Mouse (Mus musculus): ENCODE data around the gene Tnfsfm13. TPM values are rescaled to one million over a fixed set of nuclear protein-coding genes. Genes with fewer than 3 reads are reported as not detected.

The Tnfsfm13 gene
- polyA plus RNA-seq, 1 experiment from 2014 or later = 1.4 TPM

DNA sequence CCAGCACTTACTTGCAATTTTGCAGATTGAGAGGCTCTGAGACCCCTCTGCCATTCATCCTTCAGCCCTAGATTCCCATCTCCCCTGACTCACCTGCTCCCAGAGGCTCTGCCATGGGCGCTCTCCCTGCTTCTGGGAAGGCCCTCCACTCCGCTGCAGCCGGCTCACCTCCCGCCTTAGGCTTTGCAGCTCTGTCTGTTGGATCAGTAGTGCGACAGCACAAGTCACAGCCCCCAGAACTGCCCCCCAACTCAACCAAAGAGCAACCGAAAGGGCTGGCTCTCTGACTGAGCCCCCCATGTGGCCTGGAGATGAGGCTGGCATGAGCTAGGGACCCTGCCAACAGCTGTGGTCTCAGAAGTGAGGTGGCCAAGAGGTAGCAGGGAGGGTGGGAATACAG is 11.0 kb downstream of the Tnfsfm13 start:
- Histone ChIP-seq H3K4me2 (replicated peaks) (no peak overlapping the region), H3K27ac (no peak overlapping the region), H3K27me3 (replicated peaks) (no peaks in the 10 kb centered on the region), H3K4me1 (peaks cover 18% of the 10 kb centered on the region), H3K36me3 (peaks cover 6% of the 10 kb centered on the region), H3K9ac (no peak overlapping the region), H3K4me3 (no peak overlapping the region), H3K9me3 (no peaks in the 10 kb centered on the region)
- WGBS = 80% methylated on average over 6 of the region's 6 CpGs
- ATAC-seq (ENCODE audit: low FRiP score, low read depth) = no peak

DNA sequence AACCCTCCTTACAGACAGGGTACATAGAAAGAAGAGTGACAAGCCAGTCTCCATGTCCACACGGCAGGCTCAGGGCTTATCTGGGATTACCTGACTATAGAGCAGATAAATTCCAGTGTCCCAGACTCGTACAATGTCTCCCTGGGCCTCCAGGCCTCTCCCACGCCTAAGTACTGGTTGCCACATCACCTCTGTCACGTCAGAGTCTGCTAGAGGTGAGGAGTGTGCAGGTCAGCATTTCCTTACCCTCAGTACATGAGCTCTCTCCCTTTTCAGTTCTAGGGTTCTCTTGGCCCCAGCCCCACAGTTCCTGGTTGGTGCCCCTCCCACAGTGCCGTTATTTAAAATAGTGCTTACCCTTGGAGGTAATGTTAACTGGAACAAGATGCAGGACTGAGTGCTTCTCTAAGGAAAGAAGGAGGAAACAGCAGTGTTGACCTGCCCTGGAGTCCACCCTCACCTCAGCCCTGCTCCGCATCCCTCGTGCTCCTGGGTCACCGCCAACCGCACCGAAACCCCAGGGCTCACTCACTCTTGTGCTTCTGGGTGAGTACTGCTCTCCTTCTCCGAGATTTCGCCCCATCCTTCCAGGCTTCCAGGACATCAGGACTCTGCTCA is 11.7 kb downstream of the Tnfsfm13 start:
- peaks cover 23% of the 10 kb centered on the region for H3K4me1 ChIP-seq
- no peak overlapping the region for H3K4me2 ChIP-seq (replicated peaks)
- H3K9ac ChIP-seq = no peak overlapping the region
- no peaks in the 10 kb centered on the region for H3K9me3 ChIP-seq
- no peaks in the 10 kb centered on the region for H3K27me3 ChIP-seq (replicated peaks)
- peaks cover 10% of the 10 kb centered on the region for H3K36me3 ChIP-seq
- ATAC-seq (ENCODE audit: low FRiP score, low read depth) = no peak
- no peak overlapping the region for H3K4me3 ChIP-seq
- H3K27ac ChIP-seq = no peak overlapping the region
- 83% methylated on average over 12 of the region's 12 CpGs for WGBS

DNA sequence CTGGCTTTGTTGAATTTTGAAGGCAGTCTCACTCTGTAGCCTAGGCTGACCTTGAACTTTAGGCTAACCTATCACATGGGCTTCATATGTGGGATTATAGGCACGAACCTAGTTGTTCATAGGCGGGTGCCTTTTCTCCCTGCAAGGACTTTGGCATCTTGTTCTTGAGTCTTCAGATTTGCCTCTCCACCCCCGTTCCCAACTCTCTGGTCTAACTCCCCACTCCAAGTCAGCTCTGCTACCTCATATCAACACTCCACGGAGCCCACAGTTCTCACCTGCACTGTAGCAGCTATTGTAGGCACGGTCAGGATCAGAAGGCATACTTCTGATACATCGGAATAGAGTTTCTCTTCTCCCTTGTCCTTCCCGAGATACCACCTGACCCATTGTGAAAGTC is 12.3 kb downstream of the Tnfsfm13 start:
- no peak overlapping the region for H3K4me3 ChIP-seq
- H3K27me3 ChIP-seq (replicated peaks) = no peaks in the 10 kb centered on the region
- H3K9me3 ChIP-seq = no peaks in the 10 kb centered on the region
- WGBS = 88% methylated on average over 7 of the region's 7 CpGs
- no peak overlapping the region for H3K4me2 ChIP-seq (replicated peaks)
- no peak overlapping the region for H3K9ac ChIP-seq
- H3K36me3 ChIP-seq = peaks cover 17% of the 10 kb centered on the region
- ATAC-seq (ENCODE audit: low FRiP score, low read depth) = no peak
- no peak overlapping the region for H3K27ac ChIP-seq
- peaks cover 23% of the 10 kb centered on the region for H3K4me1 ChIP-seq

DNA sequence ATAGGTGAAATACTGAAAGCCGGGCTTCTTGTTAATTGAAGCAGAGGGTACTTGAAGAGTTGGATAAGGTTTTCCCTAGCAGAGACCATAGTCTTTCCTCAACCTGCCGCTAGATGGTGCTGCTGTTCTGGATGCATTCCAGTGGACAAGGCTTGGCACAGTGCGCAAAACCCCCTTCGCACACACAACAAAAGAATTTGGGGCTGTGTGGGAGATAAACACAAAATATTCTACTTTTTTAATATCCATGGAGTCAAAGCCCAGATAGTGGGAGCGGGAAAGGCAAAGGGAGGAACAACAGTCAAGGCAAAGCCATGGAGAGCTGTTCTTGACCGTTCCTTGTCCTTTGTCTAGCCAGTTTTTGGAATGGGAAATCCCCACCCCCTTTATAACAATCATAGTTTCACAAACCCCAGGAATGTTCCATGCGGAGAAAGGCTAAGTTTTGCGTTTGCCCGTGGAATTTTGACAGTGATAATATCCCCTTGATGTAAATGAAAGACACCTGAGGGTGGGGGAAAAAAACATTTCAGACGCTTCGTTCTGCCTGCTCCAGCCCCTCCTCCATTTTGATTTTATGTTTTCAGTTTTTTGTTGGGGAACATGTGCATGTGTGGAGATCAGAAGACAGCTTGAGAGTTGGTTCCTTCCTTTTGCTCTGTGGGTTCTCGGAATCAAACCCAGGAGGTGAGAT is 12.9 kb downstream of the Tnfsfm13 start:
- peaks cover 23% of the 10 kb centered on the region for H3K4me1 ChIP-seq
- no peak overlapping the region for H3K9ac ChIP-seq
- ATAC-seq (ENCODE audit: low FRiP score, low read depth) = no peak
- H3K27ac ChIP-seq = no peak overlapping the region
- H3K36me3 ChIP-seq = peaks cover 22% of the 10 kb centered on the region
- no peaks in the 10 kb centered on the region for H3K27me3 ChIP-seq (replicated peaks)
- no peaks in the 10 kb centered on the region for H3K9me3 ChIP-seq
- 28% methylated on average over 12 of the region's 12 CpGs for WGBS
- H3K4me2 ChIP-seq (replicated peaks) = peak overlapping the region; percentile 94
- H3K4me3 ChIP-seq = no peak overlapping the region

DNA sequence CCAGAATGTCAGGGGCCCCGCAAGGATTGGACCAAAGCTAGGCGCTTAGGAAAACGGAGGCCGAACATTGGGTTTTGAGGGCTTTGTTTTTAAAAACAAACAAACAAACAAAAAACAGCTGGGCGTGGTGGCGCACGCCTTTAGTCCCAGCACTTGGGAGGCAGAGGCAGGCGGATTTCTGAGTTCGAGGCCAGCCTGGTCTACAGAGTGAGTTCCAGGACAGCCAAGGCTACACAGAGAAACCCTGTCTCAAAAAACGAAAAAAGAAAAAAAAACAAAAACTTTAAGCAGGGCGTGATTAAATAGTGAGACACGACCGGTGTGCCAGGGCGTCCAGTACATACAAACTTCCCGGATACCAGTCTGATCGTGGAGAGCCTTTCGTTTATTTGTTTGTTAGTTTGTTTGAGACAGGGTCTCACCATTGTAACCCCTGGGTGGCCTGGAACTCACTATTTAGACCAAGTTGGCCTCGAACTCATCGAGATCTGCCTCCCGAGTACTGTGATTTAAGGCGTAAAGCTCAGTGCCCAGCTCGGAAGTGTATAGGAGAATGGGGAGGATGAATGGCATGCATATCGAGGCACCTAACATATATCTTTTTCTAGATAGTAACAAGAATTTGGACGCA is 13.6 kb downstream of the Tnfsfm13 start:
- peak overlapping the region; percentile 94 for H3K4me2 ChIP-seq (replicated peaks)
- H3K27me3 ChIP-seq (replicated peaks) = no peaks in the 10 kb centered on the region
- H3K4me1 ChIP-seq = peaks cover 23% of the 10 kb centered on the region
- H3K27ac ChIP-seq = peak overlapping the region; percentile 48
- WGBS = 26% methylated on average over 24 of the region's 24 CpGs
- peak overlapping the region; percentile 81 for H3K9ac ChIP-seq
- peak; percentile 19 for ATAC-seq (ENCODE audit: low FRiP score, low read depth)
- peak overlapping the region; percentile 81 for H3K4me3 ChIP-seq
- no peaks in the 10 kb centered on the region for H3K9me3 ChIP-seq
- H3K36me3 ChIP-seq = peaks cover 28% of the 10 kb centered on the region

DNA sequence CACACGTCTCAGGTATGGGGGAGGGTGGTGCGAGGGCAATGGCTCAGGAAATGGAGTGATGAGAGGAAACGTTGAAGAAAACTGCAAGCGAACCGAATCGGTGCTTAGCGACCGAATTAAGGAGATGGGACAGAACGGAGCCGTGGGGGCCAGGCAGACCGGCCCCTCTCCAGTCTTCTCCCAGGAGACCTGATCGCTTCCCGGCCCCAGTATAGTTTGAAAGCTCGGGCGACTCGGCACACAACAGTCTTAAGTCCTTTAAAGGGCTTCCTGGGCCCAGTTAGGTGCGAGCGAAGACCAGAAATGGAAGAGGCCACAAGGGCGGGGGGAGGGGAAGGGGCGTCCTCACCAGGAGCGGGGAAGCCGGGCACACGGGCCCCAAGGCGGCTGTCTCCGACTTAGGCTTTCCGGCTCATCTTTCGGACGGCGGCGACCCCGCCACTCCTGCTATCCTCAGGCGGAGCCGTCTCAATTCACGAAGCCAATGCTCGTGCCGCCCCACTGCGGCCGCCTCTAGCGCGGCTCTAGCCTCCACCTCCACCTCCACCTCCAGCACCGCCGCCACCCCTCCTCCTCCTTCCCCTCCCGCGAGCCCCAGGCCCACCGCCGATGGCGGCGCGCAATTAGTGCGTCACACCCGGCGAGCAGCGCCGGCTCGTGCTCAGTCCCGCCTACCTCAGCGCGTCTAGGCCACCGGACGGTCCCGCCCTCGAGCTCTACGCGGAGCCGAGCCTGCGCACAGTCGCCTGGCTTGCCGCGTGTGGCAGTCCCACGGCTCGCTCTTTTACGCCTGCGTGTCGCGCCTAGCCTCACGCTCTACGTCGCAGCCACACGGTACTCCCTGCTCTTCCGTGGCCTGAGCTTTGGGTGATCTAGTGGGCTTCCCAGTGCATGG is 14.3 kb downstream of the Tnfsfm13 start, which contains the start of gene Senp3:
Gene Senp3 (minus strand): TSS at position 771 of the 895 bp plus-strand sequence.
- Histone ChIP-seq H3K9me3 (no peaks in the 10 kb centered on the region), H3K27ac (peak within 1 kb of the TSS; percentile 48)
- under 1% methylated on average over 80 of the region's 80 CpGs for WGBS

DNA sequence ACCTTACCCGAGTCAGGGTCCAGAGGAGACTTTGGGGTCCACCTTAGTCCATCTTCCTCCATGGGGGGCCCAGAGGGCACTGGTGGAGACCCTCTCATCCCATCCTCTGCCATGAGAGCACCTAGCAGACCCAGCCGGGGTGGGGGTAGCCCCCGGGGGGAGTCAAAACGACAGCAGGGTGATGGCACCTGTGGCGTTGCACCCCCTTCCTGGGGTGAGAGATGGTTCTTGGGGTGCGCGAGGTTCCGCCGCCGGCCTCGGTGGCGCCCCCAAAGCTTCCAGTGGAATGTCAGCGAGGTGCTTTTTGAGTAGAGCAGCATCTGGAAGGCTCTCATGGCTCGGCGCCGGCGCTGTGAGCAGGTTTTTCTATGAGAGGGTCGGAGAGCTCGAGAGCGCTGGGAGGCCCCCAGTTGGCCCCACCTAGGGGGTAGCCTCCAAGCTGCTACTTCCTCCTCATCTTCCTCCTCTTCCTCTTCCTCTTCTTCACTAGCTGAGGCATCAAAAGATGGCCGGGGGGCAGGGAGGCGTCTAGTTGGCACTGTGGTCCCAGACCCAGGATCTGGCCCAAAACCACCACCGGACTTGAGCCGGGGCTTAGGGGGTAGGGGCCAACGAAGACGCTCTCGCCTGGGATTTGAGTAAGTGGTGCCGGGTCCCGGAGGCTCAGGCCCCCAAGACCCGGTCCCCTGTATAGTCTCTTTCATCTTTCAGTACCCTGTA is 15.6 kb downstream of the Tnfsfm13 start:
- Histone ChIP-seq H3K27me3 (replicated peaks) (no peaks in the 10 kb centered on the region), H3K4me3 (peak overlapping the region; percentile 81), H3K9me3 (no peaks in the 10 kb centered on the region), H3K9ac (0 out of 2 replicates have a peak overlapping the region, but pooled peaks have one; percentile 26), H3K4me2 (replicated peaks) (peak overlapping the region; percentile 94), H3K27ac (no peak overlapping the region), H3K4me1 (peaks cover 23% of the 10 kb centered on the region), H3K36me3 (peaks cover 47% of the 10 kb centered on the region)
- no peak for ATAC-seq (ENCODE audit: low FRiP score, low read depth)
- 94% methylated on average over 30 of the region's 30 CpGs for WGBS

More for the DNA sequence above, 14.3 kb downstream of the Tnfsfm13 start, which contains the start of gene Senp3:
- H3K36me3 ChIP-seq = peaks cover 34% of the 10 kb centered on the region
- H3K9ac ChIP-seq = peak within 1 kb of the TSS; percentile 81
- H3K4me2 ChIP-seq (replicated peaks) = peak within 1 kb of the TSS; percentile 94
- peak; percentile 95 for ATAC-seq (ENCODE audit: low FRiP score, low read depth)
- H3K4me1 ChIP-seq = peaks cover 23% of the 10 kb centered on the region
- no peaks in the 10 kb centered on the region for H3K27me3 ChIP-seq (replicated peaks)
- H3K4me3 ChIP-seq = peak within 1 kb of the TSS; percentile 81

DNA sequence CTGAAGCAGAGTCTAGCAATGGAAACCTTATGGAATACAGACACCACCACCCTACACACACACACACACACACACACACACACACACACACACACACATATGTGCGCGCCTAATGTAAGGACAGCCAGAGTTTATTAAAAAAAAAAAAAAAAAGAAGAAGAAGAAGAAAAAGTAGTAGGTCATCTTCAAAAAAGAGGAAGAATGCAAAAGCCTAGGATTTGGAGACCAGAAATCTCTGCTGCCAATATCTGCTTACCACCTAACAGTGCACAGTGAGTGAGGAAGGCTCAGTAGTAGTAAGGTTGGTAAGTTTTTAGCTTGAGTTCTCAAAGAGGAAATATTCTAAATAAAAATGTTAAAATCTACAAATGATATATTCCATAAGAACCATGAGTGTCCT is 16.8 kb downstream of the Tnfsfm13 start:
- no peak for ATAC-seq (ENCODE audit: low FRiP score, low read depth)
- no peaks in the 10 kb centered on the region for H3K9me3 ChIP-seq

DNA sequence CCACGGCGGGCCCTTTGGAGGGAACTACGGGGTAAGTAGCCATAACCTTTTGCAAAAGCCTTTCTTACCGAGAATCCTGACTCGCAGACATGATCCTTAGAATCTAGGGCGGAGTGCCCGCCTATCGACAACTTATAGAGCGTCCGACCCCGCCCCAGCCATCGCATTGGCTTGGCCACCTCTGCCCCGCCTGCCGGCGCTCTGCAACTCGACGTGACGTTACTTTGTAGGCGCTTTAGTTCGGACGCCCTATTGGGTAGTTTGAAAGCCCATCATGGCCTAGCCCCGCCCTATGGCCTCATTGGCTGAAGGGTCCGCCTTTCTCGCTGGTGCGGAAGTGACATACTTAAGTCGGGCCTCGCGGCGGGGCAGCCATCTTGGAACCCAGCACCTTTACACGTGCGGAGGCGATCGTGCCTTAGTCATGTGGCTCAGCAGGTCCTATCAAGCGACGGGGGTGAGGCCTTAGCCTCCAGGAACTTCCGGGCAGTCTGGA is 23.6 kb downstream of the Tnfsfm13 start, which contains the start of gene Eif4a1:
Gene Eif4a1 (minus strand): TSS at position 213 of the 496 bp plus-strand sequence.
- Histone ChIP-seq H3K27me3 (replicated peaks) (no peaks in the 10 kb centered on the region), H3K4me3 (peak within 1 kb of the TSS; percentile 99), H3K4me2 (replicated peaks) (peak within 1 kb of the TSS; percentile 96), H3K36me3 (peaks cover 77% of the 10 kb centered on the region), H3K9ac (peak within 1 kb of the TSS; percentile 99), H3K4me1 (peaks cover 33% of the 10 kb centered on the region), H3K9me3 (no peaks in the 10 kb centered on the region), H3K27ac (peak within 1 kb of the TSS; percentile 87)
- WGBS = under 1% methylated on average over 36 of the region's 36 CpGs
- peak; percentile 96 for ATAC-seq (ENCODE audit: low FRiP score, low read depth)

More for the DNA sequence above, 16.8 kb downstream of the Tnfsfm13 start:
- no peak overlapping the region for H3K4me3 ChIP-seq
- peaks cover 23% of the 10 kb centered on the region for H3K4me1 ChIP-seq
- H3K27ac ChIP-seq = no peak overlapping the region
- 100% methylated on average over 2 of the region's 2 CpGs for WGBS
- H3K4me2 ChIP-seq (replicated peaks) = no peak overlapping the region
- H3K27me3 ChIP-seq (replicated peaks) = no peaks in the 10 kb centered on the region
- H3K36me3 ChIP-seq = peaks cover 59% of the 10 kb centered on the region
- no peak overlapping the region for H3K9ac ChIP-seq

DNA sequence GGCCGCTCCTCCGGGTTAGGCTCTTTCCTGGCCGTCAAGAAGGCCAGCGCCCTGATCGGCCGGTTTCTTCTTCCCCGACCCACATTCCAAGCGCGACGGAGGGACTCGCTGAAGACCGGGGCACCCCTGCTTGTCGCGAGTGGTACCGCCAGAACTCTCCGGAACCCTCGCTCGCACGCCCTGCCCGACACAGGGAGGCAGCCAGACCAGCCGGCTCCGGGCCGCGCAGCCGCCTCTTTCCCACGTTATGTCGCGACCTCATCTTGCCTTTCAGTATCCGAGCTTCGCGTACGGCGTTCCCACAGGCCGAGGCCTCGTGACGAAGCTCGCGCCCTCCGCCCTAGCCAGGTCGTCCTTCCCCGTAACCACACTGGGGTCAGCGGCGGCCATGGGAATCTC is 24.2 kb downstream of the Tnfsfm13 start:
- ATAC-seq (ENCODE audit: low FRiP score, low read depth) = peak; percentile 23
- no peaks in the 10 kb centered on the region for H3K27me3 ChIP-seq (replicated peaks)
- peak overlapping the region; percentile 99 for H3K4me3 ChIP-seq
- H3K4me1 ChIP-seq = peaks cover 33% of the 10 kb centered on the region
- peak overlapping the region; percentile 99 for H3K9ac ChIP-seq
- peak overlapping the region; percentile 87 for H3K27ac ChIP-seq
- H3K9me3 ChIP-seq = no peaks in the 10 kb centered on the region
- WGBS = under 1% methylated on average over 43 of the region's 43 CpGs
- H3K4me2 ChIP-seq (replicated peaks) = peak overlapping the region; percentile 96
- peaks cover 76% of the 10 kb centered on the region for H3K36me3 ChIP-seq
